Mouse (Mus musculus) neutrophil, adult 5-6 weeks (primary cell): ENCODE data around the gene 2010111I01Rik. TPM values are rescaled to one million over a fixed set of nuclear protein-coding genes. Genes with fewer than 3 reads are reported as not detected.

Source experiments
- ATAC-seq: fragments of 151-379, 151-347 bp; 2 replicates; pipeline ENCODE4 v1.8.0; 2017; ENCODE audit warnings: mild to moderate bottlenecking, moderate TSS enrichment; ENCODE audit not compliant: insufficient number of reproducible peaks, poor library complexity, low FRiP score, severe bottlenecking; ENCODE audit errors: extremely low read depth
- total RNA-seq: library from RNA; stranded (forward); fragments of 200-1000 nt; gene quantifications from 2 replicates; pipeline ENCODE4 v1.2.3, GENCODE M21; 2017

Gene 2010111I01Rik
- total RNA-seq, 1 experiment from 2014 or later: 44.1 TPM

DNA sequence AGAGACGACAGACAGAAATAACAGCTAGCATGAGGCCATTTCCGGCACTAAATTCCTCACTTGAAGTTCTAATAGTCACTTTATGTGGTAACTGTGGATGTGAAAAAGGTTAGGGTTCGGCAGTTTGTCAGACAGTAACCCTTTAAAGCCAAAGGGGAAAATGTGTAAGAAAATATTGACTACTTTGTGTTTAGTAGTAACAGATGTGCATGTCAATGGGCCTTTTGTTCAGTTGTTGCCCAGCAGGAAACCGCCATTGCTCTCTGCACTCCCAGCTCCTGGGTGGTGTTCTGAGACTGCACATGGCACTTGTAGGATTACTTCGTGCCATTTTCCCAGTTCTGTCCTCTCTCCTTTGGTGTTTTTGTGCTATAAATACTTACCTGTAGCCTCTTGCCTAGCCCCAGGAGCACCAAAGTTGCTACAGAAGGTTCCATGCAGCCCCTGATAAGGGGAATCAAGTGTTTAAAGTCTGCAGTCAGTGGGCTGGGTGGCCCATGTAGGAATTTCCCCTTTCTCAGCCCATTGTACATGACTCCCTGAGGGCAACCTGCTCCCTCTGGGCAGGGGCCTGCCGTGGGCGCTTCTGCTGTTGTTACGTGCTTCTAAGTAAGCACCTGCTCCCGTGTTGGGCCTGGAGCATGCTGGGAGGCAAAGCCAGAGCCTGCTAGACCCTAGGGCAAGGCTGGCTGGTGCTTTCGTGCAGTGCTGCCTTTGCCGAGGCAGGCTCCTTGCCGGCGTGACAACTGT lies 206.8 kb downstream of the 2010111I01Rik start:
- no peak for ATAC-seq

DNA sequence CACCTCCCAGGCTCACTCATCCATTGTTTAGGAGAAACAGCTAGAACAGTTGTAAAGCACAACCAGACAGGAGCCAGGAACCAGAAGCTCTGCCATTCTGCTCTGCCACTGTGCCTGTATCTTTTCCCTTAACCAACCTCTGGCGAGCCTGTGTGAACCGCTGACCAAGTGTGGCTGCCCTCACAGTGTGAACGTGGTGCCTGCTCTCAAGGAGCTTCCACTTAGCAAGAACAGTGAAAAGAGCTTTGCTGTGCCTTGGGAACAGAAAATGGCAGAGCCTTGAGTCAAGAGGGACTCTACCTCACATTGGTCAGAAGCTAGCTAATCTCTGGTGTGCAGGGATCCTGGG lies 207.4 kb downstream of the 2010111I01Rik start:
- ATAC-seq: no peak

DNA sequence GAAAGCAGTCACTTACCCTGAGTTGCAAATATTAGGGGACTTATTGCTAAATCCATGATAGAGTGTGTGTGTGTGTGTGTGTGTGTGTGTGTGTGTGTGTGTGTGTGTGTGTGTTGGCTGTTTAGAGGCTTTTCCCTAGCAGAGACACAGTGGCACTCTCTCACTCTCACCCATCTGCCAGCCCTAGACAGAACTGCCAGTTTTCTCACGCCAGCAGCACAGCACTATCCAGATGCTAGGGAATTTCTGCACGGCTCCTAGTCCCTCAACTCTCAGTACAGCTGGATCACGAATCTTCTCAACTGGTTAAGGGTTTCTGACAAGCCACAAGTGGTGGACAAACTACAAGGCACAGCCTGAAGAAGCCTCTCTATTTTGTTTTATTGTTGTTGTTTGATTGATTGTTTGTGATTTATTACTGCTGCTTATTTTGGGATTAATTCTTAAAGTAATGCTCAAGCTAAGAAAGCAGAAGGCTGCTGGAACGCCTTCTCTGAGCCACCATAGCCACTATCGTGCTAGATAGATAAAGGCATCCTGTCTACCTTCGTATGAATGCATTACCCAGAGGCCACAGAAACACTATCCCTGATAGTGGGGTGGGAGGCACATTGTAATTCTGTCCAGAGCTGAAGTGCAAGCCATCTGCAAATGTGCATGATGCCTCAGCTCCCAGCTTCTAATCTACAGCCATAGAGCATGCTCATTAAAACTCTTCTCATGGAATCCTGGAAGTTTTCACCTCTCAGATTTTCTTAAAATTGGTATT lies 209.7 kb downstream of the 2010111I01Rik start:
- ATAC-seq: no peak

DNA sequence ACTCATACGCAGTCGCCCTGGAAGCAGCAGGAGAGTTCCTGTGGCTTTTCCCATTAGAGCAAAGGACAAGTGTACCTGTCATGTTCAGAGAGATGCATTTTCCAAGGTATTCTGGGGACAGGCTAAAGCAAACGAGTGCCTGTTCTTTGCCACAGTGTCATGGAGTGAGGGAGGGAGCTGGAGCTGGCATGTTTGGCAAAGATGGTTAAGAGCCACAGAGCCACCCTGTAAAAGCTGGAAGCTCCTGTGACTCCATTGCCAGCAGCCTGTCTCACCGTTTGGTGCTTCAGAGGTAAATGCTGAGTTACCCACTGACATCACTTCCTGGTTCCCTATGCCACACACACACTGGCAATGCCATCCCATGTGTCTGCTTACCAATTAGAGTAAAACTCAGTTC lies 211.4 kb downstream of the 2010111I01Rik start:
- ATAC-seq: no peak

DNA sequence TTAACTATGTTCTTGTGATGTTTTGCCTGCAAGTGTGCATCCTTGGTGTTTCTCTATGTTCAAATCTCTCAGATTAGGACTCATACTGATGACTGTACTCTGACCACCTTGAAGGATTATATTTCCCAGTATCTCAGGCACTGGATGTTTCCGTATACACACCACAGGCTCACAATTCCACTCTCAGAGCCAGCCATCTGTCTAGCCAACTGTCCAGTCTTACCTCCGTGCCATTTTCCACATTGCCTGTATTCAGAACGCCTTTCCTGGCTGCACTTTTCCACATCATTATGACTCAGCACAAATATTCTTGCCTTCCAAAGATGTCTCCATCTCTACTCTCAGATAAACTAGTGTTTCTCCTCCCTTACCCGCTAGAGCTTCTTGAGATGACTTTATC lies 212.5 kb downstream of the 2010111I01Rik start:
- ATAC-seq: no peak

DNA sequence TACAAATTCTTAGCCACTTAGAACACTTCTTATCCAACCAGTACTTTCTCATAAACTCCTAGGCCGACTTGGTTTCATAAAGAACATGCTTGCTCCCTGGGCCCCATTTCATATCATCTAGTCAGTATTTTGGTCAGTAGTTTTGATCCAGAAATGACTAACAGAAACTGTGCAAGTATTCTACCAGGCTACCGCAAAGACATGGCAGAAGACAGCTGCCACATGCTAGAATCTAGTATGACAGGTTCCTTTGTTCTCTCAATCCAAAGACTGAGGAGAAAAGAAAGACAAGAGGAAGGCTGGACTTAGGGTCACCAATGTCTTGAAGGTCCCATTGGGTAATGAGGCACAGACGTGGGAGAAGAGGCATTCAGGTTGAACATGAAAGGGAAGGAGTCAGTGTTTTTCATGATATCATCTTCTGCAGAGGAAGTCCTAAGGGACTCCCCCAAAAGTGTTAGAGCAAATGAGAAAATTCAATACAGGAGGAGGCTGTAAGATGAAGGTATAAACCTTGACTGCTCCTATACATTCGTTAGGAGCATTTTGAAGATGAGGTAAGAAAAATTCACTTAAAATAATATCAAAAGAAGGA lies 216.0 kb downstream of the 2010111I01Rik start:
- ATAC-seq: no peak

DNA sequence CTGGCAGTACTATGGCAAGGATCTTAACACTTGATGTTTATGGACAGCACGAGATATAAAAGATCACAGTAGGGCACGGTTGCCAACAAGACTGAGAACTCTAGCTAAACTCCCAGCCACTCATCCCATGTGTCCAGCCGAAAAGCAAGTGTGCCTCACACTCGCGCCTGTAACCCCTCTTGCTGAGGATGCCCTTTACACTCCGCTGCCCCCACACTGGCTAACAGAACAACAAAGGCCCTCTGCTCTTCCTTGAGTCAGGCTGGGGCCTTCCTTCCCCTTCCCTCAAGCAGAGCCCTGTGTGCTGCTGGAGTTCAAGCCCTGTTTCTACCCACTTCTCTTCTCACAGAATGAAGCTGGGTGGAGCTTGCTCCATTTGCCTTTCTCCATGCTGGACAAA lies 220.3 kb downstream of the 2010111I01Rik start:
- ATAC-seq: no peak

DNA sequence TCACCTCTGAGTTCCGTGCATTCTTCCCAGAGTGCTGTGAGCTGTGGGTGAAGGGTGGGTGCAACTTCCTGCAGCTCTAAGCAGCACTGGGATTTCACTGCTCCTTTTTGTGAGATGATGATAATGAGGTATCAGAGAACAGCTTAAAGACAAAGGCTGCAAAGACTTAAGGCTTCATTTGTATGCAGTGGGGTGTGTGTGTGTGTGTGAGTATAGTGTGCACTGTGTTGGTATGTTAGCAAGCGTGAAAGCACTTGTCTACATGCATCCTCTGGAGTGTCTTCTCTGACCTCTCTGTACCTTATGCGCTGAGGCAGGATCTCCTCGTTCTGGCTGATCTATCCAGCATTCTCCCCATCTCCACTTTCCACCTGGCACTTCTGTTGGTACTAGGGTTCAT lies 221.5 kb downstream of the 2010111I01Rik start:
- no peak for ATAC-seq

DNA sequence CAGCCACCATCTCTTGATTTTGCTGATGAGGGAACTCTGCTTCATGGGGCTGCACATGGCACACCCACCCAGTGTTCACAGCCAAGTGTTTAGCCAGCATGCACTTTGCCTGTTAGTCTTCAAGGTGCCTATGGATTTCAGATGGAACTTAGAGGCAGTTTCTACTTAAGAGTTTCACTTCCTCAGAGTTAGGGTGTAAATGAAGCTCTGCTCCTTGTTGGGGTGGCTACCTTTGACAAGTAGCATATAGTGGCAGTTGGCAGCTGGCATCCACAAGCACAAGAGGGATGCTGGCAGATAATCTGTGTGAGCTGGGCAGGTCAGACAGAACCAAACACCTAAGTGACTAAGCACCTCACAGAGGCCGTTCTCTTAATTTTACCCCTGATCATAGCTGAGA lies 221.9 kb downstream of the 2010111I01Rik start:
- no peak for ATAC-seq

DNA sequence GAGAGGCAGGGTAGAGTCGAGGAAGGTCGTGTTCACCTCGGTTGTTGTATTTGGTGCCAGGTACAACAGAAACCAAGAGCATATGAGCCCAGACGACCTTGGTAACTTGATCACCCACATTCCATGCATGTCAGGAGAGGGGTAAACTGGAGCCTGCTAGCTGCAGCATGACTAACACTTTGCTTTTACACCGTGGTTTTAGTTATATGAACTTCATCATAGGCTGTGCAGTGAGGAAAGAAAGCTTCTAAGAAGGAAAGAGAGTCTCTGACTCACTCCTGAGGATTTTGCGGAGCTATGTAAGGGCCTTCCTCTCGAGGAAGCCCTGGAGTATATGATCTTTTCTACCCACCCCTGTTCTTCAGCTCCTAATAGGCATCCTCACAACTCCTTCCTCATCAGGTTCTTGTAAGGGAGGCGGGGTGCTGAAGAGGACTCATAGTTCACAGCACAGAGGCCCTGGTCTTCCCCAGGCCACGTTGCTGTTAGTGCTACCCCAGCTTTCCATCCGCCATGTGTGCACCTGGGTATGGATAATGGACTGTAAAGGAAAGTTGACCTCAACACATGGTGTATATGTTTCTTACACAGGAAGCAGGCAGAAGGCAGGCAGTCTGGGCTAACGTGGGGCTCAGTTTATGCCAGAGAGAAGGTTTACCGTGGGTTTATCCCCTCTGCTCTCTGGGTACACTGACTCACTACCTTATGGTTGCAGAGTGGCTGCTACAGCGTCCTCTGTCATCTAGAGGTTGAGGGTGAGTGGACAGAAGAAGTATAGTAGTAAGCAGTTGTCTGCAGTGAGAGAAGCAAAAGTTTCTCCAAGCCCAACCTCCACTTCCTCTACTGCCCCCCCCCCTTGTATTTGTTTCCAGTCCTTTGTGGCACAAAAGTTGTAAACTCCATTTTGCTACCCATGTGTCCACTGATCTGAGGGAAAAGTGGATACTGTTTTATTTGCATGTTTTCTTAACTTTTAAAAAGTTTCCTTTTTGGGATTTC lies 222.8 kb downstream of the 2010111I01Rik start:
- ATAC-seq: no peak

DNA sequence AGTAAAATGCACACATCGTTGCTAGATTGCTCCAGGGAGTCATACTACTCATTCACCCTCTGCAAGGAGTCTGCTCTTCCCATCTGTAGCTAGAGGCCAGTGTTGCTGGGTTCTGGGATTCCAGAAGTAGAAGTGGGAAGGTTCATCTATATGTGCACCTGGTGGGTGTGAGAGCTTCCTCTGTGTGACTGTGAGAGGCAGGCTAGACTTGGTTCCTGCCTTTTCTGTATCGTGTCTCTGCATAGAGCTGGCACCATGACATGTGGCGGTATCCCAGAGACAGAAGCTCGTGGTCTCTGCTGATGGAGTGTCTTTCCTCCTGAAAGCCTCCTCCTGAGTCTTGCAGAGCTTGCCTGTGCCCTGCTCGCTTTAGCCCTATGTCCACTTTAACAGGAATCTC lies 223.6 kb downstream of the 2010111I01Rik start:
- ATAC-seq: no peak

DNA sequence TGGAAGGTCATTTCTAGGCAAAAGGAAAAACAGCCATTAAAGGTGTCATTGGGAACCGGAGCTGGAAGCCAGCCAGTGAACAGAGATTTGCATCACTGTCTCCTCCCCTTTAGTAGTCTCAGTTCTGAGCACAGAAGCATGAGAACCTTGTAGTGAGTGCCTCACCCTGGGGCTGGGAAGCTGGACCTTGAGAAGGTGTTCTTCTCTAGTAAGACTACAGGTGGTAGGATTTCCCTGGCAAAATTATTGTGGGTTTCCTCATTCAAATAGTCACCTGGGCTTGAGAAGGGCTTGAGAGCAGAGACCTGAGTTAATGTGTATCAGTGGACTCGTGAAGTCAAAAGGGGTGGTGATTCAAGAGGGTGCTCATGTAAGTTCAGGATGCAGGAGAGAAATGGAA lies 224.1 kb downstream of the 2010111I01Rik start:
- ATAC-seq: no peak

DNA sequence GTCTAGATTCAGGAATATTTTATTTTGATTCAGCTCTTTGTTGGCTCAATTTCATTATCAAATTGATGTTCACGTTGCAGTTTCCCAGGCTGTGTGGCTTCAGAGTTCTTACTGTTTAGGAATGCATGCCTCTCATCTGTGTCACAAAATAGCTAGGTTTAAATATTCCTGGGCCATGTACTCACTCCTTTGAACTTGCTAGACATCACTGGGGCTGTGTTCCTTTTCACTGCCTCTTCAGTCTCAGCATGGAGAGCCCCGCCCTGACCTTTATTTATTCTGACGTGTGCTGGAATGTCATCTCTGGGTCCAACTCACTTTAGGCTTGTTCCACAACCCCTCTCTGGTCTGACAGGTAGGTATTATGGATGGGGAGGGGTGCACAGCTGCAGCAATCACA lies 228.7 kb downstream of the 2010111I01Rik start:
- ATAC-seq: no peak

DNA sequence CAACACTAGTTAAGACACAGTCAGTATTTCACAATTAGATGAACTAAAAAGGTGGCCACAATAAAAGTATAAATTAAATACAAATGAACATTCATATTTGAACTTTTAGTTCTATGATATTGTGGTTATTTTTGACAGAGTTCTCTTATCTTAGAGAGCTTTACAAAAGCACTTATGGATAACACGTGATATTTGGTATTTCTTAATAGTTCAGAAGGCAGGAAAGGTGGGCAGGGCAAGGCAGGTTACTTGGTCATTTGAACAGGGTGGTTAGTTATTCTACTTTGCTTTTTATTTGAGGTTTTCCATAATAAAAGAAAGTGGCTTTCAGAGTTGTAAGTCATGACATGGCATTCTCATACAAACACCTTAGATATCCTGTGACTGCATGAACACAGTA lies 233.3 kb downstream of the 2010111I01Rik start:
- ATAC-seq: no peak

DNA sequence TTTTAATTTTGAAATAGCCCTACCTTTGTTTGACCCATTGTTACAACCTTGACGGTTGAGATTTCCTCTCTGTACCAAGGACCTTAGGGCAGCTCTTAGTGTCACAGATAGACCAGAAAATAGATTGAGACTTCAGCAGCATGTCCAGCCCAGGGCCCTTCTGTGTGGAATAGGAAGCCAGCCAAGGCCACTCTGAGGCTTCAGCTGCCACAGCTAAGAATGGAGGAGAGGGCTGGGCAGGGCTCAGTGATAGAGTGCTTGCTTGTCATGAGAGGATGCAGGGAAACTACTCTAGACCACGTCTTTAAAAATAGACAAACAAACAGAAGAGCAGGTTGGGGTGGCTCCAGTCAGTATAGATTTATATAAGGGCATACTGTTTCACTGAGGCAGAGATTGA lies 234.9 kb downstream of the 2010111I01Rik start:
- ATAC-seq: no peak

DNA sequence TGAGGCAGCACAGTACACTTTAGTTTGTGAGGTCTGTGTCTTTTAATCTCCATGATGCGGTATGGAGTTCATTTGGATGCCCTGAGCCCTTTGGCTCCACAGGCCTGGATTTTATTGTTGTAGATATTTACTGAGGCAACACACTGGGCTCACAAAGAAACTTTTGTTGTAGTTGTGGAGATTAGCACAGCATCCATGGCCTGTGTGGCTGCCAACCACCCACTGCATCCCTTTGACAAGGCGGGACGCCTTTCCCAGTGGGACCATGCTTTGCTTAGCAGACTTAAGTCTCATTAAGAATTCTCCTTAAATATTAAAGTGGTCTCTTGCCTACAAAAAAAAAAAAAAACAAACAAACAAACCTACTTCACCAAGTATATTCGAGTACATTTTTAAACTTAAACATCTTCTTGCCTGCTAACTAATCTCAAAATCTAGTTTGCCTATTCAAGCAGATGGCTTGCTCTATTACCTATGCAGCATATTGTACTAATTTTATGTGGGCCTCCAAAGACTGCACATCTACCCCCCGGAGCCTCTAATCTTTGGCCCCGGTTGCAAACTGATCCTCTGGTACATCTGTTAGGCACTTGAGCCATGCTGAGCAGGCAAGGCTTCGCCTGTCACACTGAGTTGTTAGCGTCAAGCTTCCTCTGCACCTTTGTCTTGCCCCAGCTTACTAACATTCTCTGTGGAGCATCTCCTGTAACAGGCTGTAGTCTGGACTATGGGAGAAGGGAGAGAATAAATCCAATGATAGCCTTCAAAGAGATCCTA lies 239.0 kb downstream of the 2010111I01Rik start:
- ATAC-seq: no peak

DNA sequence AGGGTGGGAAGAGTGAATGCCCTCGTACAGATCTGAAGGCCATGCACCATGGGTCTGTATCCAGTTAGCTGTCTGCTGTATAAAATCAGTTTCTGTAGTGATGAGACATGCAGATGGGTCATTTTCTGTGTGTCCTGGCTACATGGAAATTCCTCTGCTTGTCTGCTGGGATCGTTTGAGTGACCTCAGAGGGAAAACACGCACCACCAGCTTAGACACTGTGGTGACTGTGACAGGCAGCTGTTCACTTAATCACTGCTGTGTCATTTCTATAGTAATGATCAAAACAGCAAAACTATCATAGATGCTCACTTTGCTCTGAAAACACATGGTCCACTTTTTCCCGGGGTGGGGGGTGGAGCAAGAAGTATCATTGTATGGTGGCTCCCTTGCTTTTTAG lies 241.1 kb downstream of the 2010111I01Rik start:
- no peak for ATAC-seq

DNA sequence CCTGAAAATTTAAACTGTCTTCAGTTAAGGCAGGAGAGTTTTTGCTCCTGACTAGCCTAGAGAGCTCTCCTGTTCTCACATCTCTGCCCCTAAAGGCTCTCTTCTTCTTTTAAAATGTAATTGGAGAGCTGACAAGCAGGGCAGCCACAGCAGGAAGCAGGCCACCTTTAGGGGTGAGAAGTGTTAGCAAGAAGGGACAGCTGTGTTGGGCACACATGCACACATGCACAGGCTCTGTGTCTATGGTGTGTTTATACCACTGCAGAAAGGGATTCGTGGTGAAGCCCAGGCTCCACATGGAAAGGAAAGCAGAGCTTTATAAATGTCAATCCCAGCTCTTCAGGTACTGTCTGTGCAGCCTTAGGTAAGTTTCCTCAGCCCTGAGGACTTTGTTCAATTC lies 241.7 kb downstream of the 2010111I01Rik start:
- ATAC-seq: no peak
